Mouse (Mus musculus) ES-CJ7 (cell line): ENCODE measurements around the gene Sowahd.

Source experiments
- DNase-seq: peaks from one replicate; pipeline ENCODE4 v3.0.0; 2011; ENCODE audit warnings: low read depth, low spot score

Gene Sowahd

GRCm38 (mm10) chrX:37091457-37091856 lies 42.8 kb downstream of the Sowahd start:
- DNase-seq = no peak

- no peak for DNase-seq
Observed at GRCm38 (mm10) chrX:37095106-37095768, 46.6 kb downstream of the Sowahd start.

DNA sequence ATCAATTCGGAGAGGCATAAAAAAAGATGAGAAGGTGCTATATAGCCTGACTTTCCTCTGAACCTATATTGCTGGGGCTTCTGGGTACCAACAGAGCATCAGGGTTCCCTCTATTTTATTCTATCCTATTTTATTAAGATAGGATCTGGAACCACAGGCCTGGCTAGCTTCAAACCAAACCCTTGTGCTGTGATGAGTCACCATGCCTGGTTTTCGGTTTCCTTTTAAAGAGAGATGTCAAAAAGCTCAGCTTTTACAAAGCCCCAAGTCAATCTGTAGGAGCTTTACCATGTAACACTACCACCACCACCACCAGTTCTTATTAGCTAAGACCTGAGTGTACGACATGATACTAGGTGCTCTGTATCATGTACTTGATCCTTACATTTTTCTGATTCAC lies 50.0 kb downstream of the Sowahd start:
- DNase-seq = no peak
